Mouse (Mus musculus) ES-Bruce4 (cell line): ENCODE data around the gene Plin5. TPM values are rescaled to one million over a fixed set of nuclear protein-coding genes. Genes with fewer than 3 reads are reported as not detected.
A peak's percentile ranks its signal among the peaks of the same experiment; 100 is the strongest.

Experiments used
- H3K27ac ChIP-seq: 2 replicates; pipeline ENCODE4 v1.5.1; 2012; ENCODE audit warnings: low read length, inconsistent platforms; ENCODE audit not compliant: insufficient read depth
- H3K27me3 ChIP-seq: 2 replicates; pipeline ENCODE4 v1.6.1; 2012; ENCODE audit warnings: mild to moderate bottlenecking, low read length, inconsistent platforms; ENCODE audit not compliant: control insufficient read depth, poor library complexity, insufficient read depth, severe bottlenecking
- H3K36me3 ChIP-seq: 2 replicates; pipeline ENCODE4 v1.6.1; 2012; ENCODE audit warnings: inconsistent platforms, mild to moderate bottlenecking, low read length, moderate library complexity; ENCODE audit not compliant: control insufficient read depth, poor library complexity, insufficient read depth, severe bottlenecking
- H3K4me1 ChIP-seq: one replicate; pipeline ENCODE4 v1.8.1; 2011; ENCODE audit warnings: low read length; ENCODE audit not compliant: control insufficient read depth, insufficient read depth
- H3K4me3 ChIP-seq: 2 replicates; pipeline ENCODE4 v1.5.1; 2011; ENCODE audit warnings: low read depth, mild to moderate bottlenecking, low read length
- H3K9ac ChIP-seq: 2 replicates; pipeline ENCODE4 v1.6.1; 2012; ENCODE audit warnings: low read depth, mild to moderate bottlenecking, inconsistent platforms; ENCODE audit not compliant: poor library complexity, severe bottlenecking
- H3K9me3 ChIP-seq: replicated peaks from 2 replicates; pipeline ENCODE4 v1.6.1; 2012; ENCODE audit warnings: mild to moderate bottlenecking, low read length, inconsistent platforms; ENCODE audit not compliant: control insufficient read depth, poor library complexity, insufficient read depth, severe bottlenecking
- CTCF ChIP-seq: IDR thresholded peaks from one replicate; pipeline ENCODE4 v1.8.1; 2011; ENCODE audit warnings: low read depth, low read length
- EP300 ChIP-seq: IDR thresholded peaks from 2 replicates; pipeline ENCODE4 v1.6.1; 2011; ENCODE audit warnings: low read depth, low read length; ENCODE audit not compliant: insufficient read depth
- POLR2A ChIP-seq: IDR thresholded peaks from one replicate; pipeline ENCODE4 v1.8.1; 2011; ENCODE audit warnings: low read length; ENCODE audit not compliant: insufficient read depth
- polyA plus RNA-seq: library from polyadenylated mRNA; stranded (reverse); fragments of >200 nt; gene quantifications from 2 replicates; pipeline ENCODE4 v1.2.4, GENCODE M21; 2011; ENCODE audit warnings: low read depth; ENCODE audit not compliant: missing spikeins, insufficient read depth, insufficient read length

Gene Plin5
- polyA plus RNA-seq, 1 experiment = 1.0 TPM

- no peaks in the 10 kb centered on the region for H3K9me3 ChIP-seq
- H3K36me3 ChIP-seq = no peaks in the 10 kb centered on the region
- TF ChIP-seq EP300 (no peak), CTCF (no peak), POLR2A (no peak)
- no peaks in the 10 kb centered on the region for H3K4me1 ChIP-seq
- H3K4me3 ChIP-seq = no peak within 1 kb of the TSS
- no peak within 1 kb of the TSS for H3K27ac ChIP-seq
- no peak within 1 kb of the TSS for H3K9ac ChIP-seq
- peaks cover 4% of the 10 kb centered on the region; the same call in 1 of the 2 replicates for H3K27me3 ChIP-seq
These were observed 4.4 kb upstream of the Plin5 start, which contains the start of gene Lrg1 for GRCm38 (mm10) chr17:56121826-56122225. TSS of gene Lrg1 (minus strand) at chr17:56122001.

GRCm38 (mm10) chr17:56119981-56120880, 2.8 kb upstream of the Plin5 start:
- Histone ChIP-seq H3K9ac (no peak overlapping the region), H3K9me3 (no peaks in the 10 kb centered on the region), H3K27me3 (peaks cover 4% of the 10 kb centered on the region; the same call in 1 of the 2 replicates), H3K4me3 (peak overlapping the region; percentile 52), H3K4me1 (no peaks in the 10 kb centered on the region), H3K36me3 (no peaks in the 10 kb centered on the region), H3K27ac (no peak overlapping the region)
- TF ChIP-seq POLR2A (no peak), CTCF (no peak), EP300 (no peak)

- H3K4me1 ChIP-seq = no peaks in the 10 kb centered on the region
- H3K27me3 ChIP-seq = peaks cover 4% of the 10 kb centered on the region; the same call in 1 of the 2 replicates
- H3K36me3 ChIP-seq = no peaks in the 10 kb centered on the region
- no peak for TF ChIP-seq EP300
- no peak for TF ChIP-seq CTCF
- TF ChIP-seq POLR2A = no peak
- no peaks in the 10 kb centered on the region for H3K9me3 ChIP-seq
- no peak overlapping the region for H3K27ac ChIP-seq
- H3K4me3 ChIP-seq = peak overlapping the region; percentile 52; the same call in 1 of the 2 replicates
- H3K9ac ChIP-seq = no peak overlapping the region
These were observed 2.0 kb upstream of the Plin5 start for GRCm38 (mm10) chr17:56119431-56119830.

- H3K27ac ChIP-seq = no peak overlapping the region
- no peaks in the 10 kb centered on the region for H3K27me3 ChIP-seq
- H3K36me3 ChIP-seq = no peaks in the 10 kb centered on the region
- H3K9ac ChIP-seq = no peak overlapping the region
- no peaks in the 10 kb centered on the region for H3K4me1 ChIP-seq
- TF ChIP-seq EP300 (no peak), POLR2A (no peak), CTCF (no peak)
- H3K4me3 ChIP-seq = no peak overlapping the region
- no peaks in the 10 kb centered on the region for H3K9me3 ChIP-seq
These were observed 1.2 kb downstream of the Plin5 start for GRCm38 (mm10) chr17:56116193-56116592.

- TF ChIP-seq POLR2A (no peak), CTCF (no peak), EP300 (no peak)
- no peaks in the 10 kb centered on the region for H3K27me3 ChIP-seq
- H3K9ac ChIP-seq = no peak overlapping the region
- no peak overlapping the region for H3K27ac ChIP-seq
- H3K9me3 ChIP-seq = no peaks in the 10 kb centered on the region
- no peaks in the 10 kb centered on the region for H3K36me3 ChIP-seq
- no peaks in the 10 kb centered on the region for H3K4me1 ChIP-seq
- no peak overlapping the region for H3K4me3 ChIP-seq
These were observed 4.7 kb downstream of the Plin5 start for GRCm38 (mm10) chr17:56112743-56113142.

GRCm38 (mm10) chr17:56111864-56112263, 5.5 kb downstream of the Plin5 start:
- Histone ChIP-seq H3K4me3 (no peak overlapping the region), H3K9me3 (no peaks in the 10 kb centered on the region), H3K27ac (no peak overlapping the region), H3K27me3 (no peaks in the 10 kb centered on the region), H3K9ac (no peak overlapping the region), H3K4me1 (no peaks in the 10 kb centered on the region), H3K36me3 (no peaks in the 10 kb centered on the region)
- TF ChIP-seq POLR2A (no peak), CTCF (peak; percentile 96)
